Mouse (Mus musculus): ENCODE results near the gene Commd4. TPM values are rescaled to one million over a fixed set of nuclear protein-coding genes. Genes with fewer than 3 reads are reported as not detected.
"Not testable (repeated sequence)": the region's sequence is repeated elsewhere in the genome, so short reads cannot be mapped to it uniquely, and the experiment has no call there.

Gene Commd4
- total RNA-seq (2017) = 90.4 to 131 TPM (median 125 TPM) in 3 replicates

DNA sequence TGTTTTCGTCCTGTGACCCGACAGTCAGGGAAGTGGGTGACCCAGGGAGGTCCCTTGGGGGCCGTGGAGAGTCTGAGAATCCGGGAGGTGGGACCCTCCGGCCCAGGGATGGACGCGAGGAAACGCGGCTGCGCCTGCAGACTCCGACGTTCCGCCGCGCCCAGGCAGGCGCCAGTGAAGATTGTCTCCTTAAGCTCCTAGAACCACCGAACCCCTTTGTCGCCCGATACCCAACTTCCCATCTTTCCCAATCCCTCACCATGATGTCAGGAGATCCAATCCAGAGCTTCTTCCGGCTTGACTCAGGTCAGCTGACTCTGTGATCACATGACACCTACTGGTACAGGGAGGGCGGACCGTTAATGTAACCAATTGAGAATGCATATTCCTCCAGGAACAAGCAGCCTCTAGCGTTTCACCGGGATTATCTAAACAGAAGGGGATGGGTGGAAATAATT, at the start of gene Commd4:
Gene Commd4 (minus strand): TSS at position 319 of the 458 bp plus-strand sequence.
- peak; percentile 87 for ATAC-seq (replicated peaks; ENCODE audit: insufficient number of reproducible peaks, low FRiP score, low TSS enrichment, poor library complexity, severe bottlenecking)

DNA sequence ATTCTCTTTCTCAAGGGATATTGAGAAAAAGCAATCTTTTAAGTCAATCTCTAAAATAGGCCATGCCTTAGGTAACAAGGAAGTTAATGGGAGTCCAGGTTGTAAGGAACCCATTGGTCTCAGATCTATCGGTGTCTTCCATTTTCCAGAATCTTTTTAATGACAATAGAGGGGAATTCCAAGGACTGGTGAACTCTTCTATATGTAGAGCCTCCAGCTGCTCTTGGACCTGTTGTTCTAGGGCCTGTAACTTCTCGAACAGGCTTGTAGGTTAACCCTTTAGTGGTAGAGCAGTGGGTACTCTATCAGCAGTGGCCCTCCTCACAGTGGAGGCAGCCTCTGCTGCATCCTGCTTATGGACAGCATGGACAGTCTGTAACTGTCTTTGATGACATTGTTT, 48.8 kb upstream of the Commd4 start:
- ATAC-seq (replicated peaks; ENCODE audit: insufficient number of reproducible peaks, low FRiP score, low TSS enrichment, poor library complexity, severe bottlenecking) = no peak

DNA sequence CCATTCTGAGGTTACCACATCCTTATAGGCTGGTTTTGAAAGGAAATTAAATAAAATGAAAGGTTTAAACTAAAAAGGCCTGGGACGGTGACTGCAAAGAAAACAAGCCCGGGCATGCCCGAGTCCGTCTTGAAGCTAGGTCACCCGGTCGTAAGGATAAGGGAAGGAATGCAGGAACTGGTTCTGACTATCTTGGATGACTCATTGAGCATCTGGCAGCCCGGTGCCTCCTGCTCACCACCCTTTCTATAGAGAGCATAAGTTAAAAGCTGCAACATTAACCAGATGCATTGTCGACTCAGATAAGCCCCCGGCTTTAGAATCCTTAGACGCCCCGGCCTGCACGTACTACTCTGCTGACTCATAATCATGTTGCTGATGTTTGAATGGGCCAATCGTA, 45.4 kb upstream of the Commd4 start:
- not testable (repeated sequence) for ATAC-seq (replicated peaks; ENCODE audit: insufficient number of reproducible peaks, low FRiP score, low TSS enrichment, poor library complexity, severe bottlenecking)

DNA sequence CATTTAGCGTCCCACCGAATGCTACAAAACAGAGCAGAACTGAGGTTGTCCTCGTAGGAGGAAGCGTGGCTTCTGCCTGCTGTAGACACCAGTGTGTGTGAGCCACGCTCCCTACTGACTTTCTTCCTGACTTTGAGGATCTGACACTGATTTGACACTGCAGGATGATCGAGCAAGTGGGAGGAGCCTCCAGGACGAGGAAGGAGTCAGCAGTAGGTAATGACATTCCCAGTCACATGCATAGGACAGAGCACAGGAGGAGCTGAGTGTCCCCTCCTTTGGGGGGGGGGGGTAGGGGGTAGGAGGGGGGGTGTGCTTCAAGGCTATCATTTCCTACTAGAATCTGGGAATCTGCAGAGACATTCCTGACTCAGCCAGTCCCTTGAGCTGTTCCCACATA, 44.9 kb upstream of the Commd4 start:
- ATAC-seq (replicated peaks; ENCODE audit: insufficient number of reproducible peaks, low FRiP score, low TSS enrichment, poor library complexity, severe bottlenecking) = no peak

DNA sequence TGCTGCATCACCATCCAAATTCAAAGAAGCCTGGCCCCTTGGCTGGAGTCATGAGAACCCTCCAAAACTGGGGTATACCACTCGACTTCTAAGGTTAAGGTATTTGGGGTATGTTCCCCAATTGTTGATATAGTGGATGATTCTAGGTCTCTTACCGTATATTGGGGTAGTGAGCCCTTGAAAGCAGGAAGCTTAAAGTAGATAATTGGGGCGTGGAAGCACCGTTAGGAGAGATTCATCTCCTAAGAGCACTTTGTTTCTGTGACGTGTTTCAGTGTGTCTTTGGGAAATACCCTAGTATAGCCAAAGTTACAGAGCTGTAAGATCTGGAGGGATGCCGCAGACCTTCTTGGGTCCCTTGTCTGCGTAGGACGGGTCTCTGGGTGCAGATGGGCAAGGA, 39.3 kb upstream of the Commd4 start:
- no peak for ATAC-seq (replicated peaks; ENCODE audit: insufficient number of reproducible peaks, low FRiP score, low TSS enrichment, poor library complexity, severe bottlenecking)

DNA sequence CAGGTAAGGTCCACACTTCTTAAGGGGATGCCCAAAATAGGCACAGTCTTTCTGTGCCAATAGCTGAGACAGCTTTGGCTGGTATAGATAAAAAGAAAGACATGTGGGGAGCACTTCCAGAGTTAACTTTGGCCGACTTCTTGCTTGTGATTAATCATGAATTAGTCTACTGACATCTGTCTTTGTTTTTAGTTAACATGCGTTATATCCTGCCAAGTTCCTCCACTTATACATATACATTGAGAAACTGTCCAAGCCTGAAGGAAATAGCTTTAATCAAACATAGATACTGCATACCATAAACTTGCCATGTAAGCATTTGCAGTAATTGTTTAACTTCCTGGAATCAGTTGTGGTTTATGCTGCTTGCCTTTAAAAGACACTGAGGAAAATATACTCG, 38.6 kb upstream of the Commd4 start:
- ATAC-seq (replicated peaks; ENCODE audit: insufficient number of reproducible peaks, low FRiP score, low TSS enrichment, poor library complexity, severe bottlenecking) = no peak

DNA sequence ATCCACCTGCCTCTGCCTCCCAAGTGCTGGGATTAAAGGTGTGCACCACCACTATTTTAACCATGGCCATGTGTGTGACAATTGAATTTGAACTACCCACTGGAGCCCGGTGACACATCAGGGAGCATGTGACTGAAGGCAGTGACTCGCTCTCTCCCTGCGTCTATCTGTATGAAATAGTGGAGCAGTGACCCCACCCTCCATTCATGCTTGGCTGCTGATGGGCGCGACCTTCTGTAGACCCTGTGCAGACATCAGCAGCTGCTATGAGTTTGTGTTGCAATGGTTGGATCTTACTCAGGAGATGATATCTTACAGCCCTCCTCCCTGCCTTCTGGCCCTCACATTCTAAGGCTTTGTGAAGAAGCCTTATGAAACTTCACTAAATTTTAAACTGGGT, 10.3 kb upstream of the Commd4 start:
- ATAC-seq (replicated peaks; ENCODE audit: insufficient number of reproducible peaks, low FRiP score, low TSS enrichment, poor library complexity, severe bottlenecking) = no peak

DNA sequence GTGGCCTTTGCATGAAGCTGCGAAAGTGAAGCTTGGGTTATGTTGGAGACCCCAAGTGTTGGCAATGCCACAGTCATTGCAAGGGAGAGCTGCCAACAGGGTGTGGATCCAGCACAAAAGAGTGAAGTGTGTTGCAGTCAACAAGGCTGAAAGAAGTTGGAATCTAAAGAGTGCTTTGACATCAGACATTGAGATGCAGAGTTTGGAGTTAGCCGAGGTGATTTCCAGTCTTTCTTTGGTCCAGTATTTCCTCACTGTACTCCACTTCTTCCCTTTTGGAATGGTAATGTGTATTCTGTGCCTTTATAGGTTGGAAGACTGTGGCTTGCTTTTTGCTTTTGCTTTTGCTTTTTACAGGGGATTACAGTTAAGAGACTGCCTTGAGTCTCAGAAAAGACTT, 8.0 kb upstream of the Commd4 start:
- ATAC-seq (replicated peaks; ENCODE audit: insufficient number of reproducible peaks, low FRiP score, low TSS enrichment, poor library complexity, severe bottlenecking) = no peak

DNA sequence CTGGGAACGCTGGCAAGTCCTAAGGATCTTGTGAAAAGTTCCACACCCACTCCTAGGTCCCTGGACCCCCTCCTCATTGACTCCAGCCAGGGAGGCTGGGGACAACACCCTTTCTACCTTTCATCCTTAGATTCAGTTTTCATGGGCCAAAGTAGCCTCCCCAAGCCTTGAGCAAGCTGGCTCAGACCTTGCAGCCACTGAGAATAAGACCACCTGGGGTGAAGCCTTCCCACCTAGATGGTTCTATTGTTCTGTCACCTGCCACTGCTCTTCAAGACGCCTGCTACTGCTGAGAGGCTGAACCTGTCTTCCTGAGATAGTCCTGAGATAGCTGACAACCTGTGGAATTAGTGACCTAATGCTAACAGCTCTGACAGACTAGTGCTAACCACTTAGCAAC, 5.0 kb upstream of the Commd4 start:
- ATAC-seq (replicated peaks; ENCODE audit: insufficient number of reproducible peaks, low FRiP score, low TSS enrichment, poor library complexity, severe bottlenecking) = no peak

DNA sequence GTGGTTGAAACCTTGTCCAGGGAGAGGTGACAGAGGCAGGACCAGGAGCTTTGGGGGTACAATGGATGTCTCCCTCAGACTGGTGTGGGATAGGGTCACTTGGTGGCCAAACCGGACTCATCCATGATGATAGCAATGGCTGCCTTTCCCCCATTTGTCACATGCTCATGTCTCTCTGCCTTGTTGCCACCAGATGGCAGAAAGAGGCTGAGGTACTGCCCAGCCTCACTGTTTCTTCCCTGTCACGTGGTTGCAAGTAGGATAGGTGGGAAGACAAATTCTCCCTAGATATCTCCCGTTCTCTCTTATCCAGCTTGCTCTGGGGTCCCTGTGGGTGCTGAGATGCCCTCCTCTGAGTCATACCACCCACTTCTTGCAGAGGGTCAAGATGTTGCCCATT, 4.4 kb upstream of the Commd4 start:
- no peak for ATAC-seq (replicated peaks; ENCODE audit: insufficient number of reproducible peaks, low FRiP score, low TSS enrichment, poor library complexity, severe bottlenecking)

DNA sequence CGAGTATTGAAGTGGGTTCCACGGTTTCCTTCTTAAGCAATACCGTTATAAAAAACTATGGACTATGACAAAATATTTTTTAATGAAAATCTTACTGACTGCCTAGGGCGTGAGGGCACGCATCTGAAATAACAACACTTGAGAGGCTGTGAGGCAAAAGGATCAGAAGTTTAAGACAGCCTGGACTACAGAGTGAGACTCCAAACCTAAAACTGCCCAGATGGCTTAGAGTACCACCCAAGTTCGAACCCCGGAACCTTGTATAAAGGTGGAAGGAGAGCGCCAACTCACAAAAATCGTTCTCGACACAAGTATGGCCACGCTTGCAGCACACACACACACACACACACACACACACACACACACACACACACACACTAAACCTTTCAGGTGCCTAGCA, 375 bp upstream of the Commd4 start:
- ATAC-seq (replicated peaks; ENCODE audit: insufficient number of reproducible peaks, low FRiP score, low TSS enrichment, poor library complexity, severe bottlenecking) = no peak

DNA sequence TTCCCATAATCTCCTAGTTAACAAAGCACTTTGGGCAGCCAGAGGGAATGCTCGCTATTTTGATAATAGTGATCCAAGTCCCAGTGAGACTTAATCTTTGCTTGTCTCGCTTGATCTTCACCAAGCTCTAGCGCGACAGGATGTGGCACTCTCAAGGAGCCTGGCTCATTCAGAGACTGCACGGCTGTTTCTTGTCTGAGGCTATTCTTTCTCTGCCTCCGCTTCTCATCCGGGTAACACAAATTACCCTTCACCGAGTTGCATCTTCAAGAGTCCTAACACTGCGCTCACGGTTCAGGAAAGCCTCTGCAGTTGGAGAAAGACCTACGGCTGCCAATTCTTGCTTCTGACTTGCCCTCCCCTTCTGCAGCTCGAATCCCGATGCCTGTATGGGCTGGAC, 632 bp downstream of the Commd4 start:
- ATAC-seq (replicated peaks; ENCODE audit: insufficient number of reproducible peaks, low FRiP score, low TSS enrichment, poor library complexity, severe bottlenecking) = no peak

DNA sequence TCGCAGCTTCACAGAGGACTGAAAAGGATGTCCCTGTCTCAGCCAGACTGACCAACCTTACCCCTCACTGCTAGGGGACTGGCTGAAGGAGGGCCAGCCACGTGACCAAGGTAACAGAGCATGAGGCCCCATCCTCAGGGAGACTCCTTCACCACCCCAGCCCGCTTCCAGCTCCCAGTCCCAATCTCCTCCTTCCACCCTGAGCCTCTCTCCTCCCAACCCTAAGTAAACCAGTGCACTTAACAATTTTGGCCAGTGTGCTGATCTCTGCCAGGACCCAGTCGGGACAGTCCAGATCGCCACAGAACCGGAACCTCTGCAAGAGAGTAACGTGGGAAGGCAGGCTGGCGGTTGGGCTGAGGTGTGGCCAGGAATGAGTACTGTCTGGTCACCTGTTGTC, 1.3 kb downstream of the Commd4 start:
- ATAC-seq (replicated peaks; ENCODE audit: insufficient number of reproducible peaks, low FRiP score, low TSS enrichment, poor library complexity, severe bottlenecking) = 0 out of 2 replicates have a peak, but pooled peaks have one; percentile 14

DNA sequence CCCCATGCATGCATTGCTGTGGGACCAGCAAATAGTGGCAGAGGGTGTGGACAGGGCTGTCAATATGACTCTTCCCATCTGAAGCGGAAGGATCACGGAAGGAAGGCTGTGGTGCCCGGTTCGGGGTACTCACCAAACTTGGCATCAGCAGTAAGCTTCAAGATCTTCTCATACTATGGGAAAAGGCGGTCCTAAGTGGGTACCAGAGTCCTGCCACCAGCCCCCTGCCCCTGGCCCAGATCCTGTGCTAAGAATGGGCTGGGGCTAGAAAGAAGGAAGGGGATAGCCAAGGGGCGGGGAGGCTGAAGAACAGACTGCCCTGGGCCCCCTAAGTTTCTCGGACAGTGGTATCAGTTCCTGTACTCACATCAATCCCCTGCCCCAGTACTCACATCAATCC, 1.7 kb downstream of the Commd4 start:
- no peak for ATAC-seq (replicated peaks; ENCODE audit: insufficient number of reproducible peaks, low FRiP score, low TSS enrichment, poor library complexity, severe bottlenecking)

DNA sequence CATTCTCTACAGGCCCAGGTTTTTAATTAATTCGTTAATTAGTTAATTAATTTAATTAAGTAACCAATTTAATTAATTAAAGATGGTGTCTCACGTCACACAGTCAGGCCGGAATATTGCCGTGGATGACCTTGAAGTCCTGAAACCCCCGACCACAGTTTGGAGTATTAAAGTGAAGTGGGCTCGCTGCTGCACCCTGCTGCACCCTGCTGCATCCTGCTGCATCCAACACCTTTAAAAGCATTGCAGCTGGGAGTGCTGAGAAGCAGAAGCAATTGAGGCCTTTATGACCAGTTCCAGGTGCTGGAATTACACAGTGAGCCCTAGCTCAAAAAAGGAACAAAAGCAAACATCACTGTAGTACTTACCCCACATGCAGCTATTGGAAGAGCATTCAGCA, 5.8 kb downstream of the Commd4 start:
- no peak for ATAC-seq (replicated peaks; ENCODE audit: insufficient number of reproducible peaks, low FRiP score, low TSS enrichment, poor library complexity, severe bottlenecking)

DNA sequence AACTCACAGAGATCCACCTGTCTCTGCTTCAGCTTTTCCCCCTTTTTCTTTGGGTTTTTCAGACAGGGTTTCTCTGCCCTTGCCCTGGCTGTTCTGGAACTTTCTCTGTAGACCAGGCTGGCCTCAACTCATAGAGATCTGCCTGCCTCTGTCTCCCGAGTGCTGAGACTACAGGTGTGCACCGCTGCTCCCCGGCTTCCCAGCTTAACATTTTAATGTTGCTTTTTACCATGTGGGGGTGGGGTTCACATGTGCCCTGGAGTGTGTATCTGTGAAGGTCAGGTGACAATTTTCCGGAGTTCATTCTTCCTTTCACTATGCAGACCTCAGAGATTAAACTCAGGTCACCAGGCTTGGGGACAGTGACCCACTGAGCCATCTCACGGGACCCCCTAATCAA, 7.9 kb downstream of the Commd4 start:
- no peak for ATAC-seq (replicated peaks; ENCODE audit: insufficient number of reproducible peaks, low FRiP score, low TSS enrichment, poor library complexity, severe bottlenecking)

DNA sequence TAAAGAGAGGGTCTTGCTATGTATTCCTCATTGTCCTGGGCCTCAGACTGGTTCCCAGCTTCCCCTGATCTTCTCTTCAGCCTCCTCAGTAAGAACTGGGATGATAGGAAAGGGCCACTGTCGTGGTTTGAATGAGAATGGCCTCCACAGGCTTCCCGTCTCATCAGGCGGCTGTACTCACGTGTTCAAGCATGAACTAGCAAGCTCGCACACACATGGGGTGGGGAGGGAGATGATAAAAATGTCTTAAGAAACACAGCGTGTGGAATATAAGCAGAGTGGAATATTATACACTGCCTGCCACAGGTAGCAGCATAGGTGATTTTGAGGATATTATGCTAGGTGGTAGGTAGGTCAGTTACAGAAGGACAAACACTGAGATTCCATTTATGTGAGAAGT, 9.1 kb downstream of the Commd4 start:
- no peak for ATAC-seq (replicated peaks; ENCODE audit: insufficient number of reproducible peaks, low FRiP score, low TSS enrichment, poor library complexity, severe bottlenecking)

DNA sequence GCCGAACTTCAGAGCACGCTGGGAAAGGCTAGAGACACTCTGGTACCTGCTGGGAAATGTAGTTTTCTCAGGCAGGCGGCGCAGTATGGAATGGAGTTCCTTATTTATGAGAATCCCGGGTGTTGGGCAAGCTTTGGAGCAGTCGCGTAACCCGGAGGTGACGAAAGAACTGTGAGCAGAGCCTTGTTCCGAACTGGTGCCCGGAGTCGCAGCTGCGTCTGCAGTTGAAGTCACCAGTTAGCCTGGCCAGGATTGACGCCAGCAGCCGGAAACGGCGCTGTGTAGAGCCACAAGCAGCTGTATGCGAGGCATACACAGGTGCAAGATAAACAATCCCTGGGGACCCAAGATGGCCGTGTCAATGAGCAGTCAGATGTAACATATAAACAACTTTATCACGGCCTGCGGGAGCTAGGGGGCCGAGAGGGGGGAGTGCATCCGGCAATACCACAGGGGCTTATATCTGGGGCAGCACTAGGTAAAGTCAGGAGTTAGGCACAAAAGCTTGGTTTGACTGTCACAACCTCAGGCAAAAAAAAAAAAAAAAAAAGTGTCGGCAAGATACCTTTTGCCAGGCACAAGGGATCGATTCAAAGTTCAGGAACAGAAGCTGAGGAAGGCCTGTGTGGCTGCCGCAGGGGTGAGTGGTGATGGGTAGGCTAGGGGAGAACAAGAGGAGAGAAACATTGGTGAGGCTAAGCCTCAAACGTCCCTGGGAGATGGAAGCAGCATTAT, 9.8 kb downstream of the Commd4 start, which contains the start of gene Neil1:
Gene Neil1 (minus strand): TSS at position 162 of the 735 bp plus-strand sequence.
- peak; percentile 86 for ATAC-seq (replicated peaks; ENCODE audit: insufficient number of reproducible peaks, low FRiP score, low TSS enrichment, poor library complexity, severe bottlenecking)

DNA sequence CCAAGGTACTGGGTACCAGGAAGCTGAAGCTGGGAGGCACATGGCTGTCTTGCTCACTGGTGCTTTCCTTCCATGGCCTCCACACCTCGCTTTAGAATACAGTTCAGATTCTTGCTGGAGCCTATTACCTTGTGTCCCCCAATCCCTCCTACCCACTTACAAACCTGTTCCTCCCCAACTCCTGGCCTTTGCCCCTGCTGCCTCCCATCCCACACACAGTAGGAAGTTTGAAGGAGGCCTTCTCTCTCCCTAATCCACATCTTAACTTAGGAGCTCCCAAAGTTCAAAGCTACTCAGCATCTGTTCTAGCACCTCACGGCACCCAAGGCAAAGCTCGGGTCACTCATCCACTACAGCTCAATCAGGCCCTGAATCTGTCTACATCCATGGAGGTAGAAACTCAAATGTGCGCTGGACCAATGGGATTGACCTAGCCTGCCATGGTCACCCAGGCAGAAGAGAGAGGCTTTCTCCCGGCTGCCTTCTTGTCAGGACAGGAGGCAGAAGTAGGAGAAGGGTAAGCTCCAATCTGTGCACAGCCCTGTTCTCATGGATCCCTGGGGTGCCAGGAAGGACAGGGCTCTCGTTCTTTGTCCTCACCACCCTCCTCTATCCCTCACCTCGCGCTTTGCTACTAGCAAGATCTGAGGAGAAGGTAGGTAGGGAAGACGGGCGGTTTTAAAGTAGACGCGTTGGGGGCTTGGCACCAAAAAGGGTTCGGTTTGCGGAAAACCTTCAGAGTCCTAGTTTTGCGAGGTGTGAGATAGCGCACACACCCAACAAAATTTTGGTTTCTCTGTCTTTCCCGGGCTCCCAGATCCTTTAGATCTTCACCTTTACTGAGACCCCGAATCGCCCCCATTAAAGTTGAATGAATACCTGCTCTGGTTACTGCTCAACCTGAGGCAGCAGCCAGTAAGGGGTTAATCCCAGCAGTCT, 10.7 kb downstream of the Commd4 start:
- no peak for ATAC-seq (replicated peaks; ENCODE audit: insufficient number of reproducible peaks, low FRiP score, low TSS enrichment, poor library complexity, severe bottlenecking)
